Mouse (Mus musculus): ENCODE results near the gene Sema6d.

Gene Sema6d

GRCm38 (mm10) chr2:124668431-124668830, 578.7 kb downstream of the Sema6d start:
- no peak for DNase-seq

- DNase-seq = no peak
Measured at GRCm38 (mm10) chr2:124673117-124673516, 583.3 kb downstream of the Sema6d start.

GRCm38 (mm10) chr2:124684481-124684901, 594.7 kb downstream of the Sema6d start:
- DNase-seq = peak; percentile 5

- DNase-seq = no peak
Measured at GRCm38 (mm10) chr2:124690372-124690771, 600.6 kb downstream of the Sema6d start.

- DNase-seq = no peak
Measured at GRCm38 (mm10) chr2:124702621-124703020, 612.9 kb downstream of the Sema6d start.

GRCm38 (mm10) chr2:124704922-124705321, 615.2 kb downstream of the Sema6d start:
- no peak for DNase-seq

- DNase-seq = no peak
Measured at GRCm38 (mm10) chr2:124705806-124706205, 616.0 kb downstream of the Sema6d start.

- no peak for DNase-seq
Measured at GRCm38 (mm10) chr2:124706896-124707295, 617.1 kb downstream of the Sema6d start.
